Mouse (Mus musculus) cerebellum, postnatal 25 days (tissue): ENCODE measurements around the gene Kif23.

Experiments used
- DNase-seq, 2 experiments: peaks; one replicate each; pipeline ENCODE4 v3.0.0; 2021; ENCODE audit warnings: mixed read lengths in 2 of 2

Gene Kif23

GRCm38 (mm10) chr9:61902445-61902844, 44.1 kb downstream of the Kif23 start:
- DNase-seq = no peak

- no peak for DNase-seq
Observed at GRCm38 (mm10) chr9:61901574-61901973, 45.0 kb downstream of the Kif23 start.

- peak; percentile 92 to 95 for DNase-seq
Observed at GRCm38 (mm10) chr9:61899804-61900203, 46.8 kb downstream of the Kif23 start.

- peak; percentile 83 to 92 for DNase-seq
Observed at GRCm38 (mm10) chr9:61898401-61898800, 48.2 kb downstream of the Kif23 start.

DNA sequence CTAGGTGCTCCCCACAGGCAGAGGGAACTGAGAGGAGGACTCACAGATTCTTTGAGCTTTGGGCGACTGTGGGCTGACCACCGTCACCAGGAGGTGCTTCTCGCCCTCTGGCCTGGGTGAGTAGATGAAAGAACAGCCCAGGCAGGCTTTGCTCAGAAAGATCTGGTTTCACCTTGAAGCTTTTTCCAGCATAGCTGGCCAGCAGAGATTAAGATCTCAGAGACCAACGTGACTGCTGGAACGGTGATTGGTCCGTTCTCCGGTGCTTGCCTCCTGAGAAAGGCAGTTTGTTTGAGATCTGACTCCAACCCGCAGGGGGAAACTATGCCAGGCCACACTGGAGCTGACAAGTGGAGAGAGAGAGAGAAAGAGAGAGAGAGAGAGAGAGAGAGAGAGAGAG, 51.6 kb downstream of the Kif23 start:
- no peak for DNase-seq

DNA sequence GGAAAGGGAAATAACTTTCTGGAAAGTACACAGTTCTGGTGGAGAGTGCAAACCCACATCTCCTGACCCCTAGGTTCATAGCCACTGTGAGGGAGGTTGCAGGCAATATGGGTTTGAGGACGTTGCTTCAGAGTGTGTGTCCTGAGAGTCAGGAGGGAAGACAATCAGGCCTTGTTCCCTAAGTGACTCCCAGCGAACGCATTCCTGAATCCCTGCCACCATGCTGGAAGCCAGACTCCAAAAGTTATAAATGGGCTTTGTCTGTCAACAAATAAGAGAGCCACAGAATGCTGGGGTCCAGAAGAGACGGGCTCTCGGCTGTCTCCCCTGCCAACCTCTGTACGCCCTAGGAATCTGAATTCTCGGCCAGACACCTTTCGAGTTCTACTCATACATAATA, 56.7 kb downstream of the Kif23 start:
- DNase-seq = no peak

GRCm38 (mm10) chr9:61887661-61888379, 58.8 kb downstream of the Kif23 start:
- peak in 1 of 2 experiments; percentile 24 for DNase-seq

DNA sequence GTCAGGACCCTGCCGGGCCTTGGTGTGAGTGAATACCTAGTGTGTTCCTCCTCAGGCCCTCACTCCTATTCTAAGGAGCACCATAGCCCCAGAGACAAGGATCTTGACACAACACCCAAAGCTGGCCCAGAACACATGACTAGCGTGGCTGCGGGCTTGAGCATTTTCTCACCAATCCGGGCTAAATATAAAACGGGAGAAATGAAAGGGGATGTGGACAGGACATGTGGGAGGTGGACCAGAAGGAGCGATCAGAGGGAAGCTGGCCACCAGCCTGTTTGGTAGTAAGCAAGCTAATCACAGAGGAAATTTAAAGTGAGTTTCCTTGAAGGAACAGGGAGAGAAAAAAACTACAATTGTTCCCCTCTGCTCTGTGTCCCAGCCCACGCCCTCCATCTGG, 60.6 kb downstream of the Kif23 start:
- no peak for DNase-seq

DNA sequence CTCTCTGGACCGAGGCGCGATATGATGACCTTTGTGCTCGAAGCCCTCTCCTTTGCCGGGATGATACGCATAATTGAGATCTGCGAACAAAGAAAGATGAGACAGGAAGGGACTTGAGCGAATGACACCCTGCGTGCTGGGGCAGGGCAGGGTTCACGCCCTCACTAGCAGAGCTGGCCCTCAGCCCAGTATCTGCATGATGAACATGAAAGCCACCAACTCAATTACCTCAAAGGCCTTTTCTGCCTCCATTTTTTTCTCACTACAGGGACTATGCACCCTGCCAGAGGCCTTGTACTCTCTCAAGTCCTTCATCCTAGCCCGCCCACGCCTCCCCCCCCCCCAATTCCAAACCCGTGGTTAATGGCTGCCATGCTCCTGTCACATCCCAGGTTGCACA, 61.6 kb downstream of the Kif23 start:
- no peak for DNase-seq

GRCm38 (mm10) chr9:61884375-61884774, 62.2 kb downstream of the Kif23 start:
- DNase-seq = no peak

DNA sequence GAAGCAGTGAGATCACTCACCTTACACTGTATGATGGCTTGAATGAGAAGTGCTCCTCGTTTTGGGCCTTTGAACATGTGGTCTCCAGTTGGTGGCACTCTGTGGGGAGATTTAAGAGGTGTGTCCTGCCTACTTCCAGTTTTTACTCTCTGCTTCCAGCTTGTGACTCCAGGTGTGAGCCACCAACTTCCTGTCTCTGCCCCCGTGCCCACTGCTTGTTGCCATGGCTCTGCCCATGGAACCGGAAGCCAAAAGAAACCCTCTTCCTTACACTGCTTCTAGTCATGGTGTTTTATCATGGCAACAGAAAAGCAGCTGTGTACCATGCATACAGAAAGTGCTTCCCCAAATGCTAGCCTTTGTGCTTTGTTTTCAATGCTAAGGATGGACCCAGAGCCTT, 64.4 kb downstream of the Kif23 start:
- DNase-seq = no peak

DNA sequence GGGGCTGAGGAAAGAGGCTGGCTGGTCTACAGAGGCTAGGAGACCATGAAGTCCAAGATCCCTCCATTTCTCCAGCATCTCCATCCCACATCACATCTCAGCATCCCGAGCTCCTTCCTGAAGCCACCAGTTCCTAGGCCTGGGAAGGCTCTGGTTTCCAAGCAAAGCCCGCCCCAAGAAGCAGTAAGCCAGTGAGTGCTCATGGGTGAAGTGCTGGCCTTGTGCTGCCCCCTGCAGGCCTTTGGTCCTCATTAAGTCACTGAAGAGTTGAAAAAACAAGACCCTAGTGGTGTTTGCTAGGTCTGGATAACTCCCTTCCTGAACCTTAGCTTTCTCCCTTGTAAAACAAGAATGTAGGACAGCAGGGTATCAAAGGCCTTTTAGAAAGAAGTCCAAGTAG, 67.7 kb downstream of the Kif23 start:
- DNase-seq = peak; percentile 68 to 82

DNA sequence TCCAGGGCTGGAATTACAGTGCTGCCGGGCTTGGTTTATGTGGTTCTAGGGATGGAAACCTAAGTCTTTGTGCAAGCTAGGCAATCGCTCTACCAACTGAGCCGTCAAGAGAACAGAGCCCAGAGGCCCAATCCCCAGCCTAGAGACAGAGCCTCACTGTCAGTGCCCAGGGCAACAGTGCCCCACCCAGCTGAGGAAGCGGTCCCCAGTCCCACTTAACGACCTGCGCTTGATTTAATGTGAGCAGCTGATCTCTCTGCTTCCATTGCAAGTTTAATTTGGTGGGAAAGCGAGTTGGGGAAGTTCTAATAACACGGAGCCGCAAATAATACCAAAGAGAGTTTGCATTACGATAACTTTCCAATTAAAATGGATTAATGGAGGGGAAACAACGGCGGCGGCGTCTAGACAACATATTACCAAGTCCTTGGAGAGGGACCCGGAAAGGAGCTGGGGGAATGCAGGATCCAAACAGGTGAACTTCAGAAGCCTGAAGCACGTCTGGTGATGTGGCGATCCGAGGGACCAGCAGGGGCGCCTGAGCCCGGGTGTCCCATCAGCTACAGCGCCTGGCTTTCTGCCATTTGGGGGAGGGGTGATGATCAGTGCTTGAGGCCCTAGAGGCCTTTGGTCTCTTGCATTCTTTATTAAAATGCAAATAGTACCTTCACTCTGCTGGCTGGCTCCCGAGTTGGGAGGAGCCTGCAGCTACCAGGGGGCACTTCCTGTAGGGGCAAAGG, 69.0 kb downstream of the Kif23 start:
- no peak for DNase-seq

DNA sequence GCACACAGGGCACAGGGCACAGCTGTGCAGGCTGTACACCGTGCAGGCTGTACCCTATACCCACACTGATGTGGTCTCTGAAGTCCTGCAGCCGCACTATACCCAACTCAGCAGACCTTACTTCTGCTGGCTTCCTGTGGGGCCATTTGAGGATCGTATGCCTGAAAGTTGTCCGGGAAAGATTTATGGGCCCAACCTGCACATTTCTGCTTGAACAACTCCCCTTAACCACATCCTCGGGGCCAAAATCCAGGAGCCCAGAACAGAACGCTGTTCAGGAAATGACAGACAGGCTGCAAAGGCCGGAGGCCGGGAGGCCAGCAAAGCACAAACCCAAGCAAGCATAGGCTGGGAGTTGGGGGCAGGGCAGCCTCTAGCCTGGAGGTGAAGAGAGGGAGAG, 73.2 kb downstream of the Kif23 start:
- DNase-seq = no peak

DNA sequence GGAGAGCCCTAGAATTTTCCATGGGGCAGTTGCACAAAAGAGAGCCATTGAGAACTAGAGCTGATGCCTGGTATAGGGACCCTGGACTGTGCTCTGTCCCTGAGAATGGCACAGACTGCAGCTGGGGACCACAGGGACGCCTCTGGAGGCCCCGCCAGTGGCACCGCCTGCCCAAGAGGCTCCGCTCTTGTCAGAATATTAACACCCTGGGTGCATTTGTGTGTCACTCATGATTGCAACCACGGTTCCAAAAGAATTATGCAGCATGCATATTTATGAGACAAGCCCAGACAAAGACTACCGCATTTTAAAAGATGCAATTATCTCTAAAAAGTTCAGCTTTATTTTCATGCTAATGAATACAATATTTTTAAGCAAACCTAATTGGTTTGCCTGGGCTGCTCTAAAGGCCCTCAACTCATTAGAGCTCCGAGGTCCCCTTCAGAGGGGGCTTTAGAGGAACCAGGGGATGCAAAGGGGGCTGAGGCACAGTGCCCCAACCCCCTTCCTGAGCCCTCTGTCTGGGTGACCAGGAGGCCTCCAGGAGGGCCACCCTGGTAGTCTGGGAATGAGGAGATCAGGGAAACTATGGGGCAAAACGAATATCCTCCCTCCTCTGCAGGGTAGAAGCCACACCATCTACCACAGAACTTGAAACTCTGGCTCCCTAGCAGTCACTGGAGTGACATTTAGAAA, 74.2 kb downstream of the Kif23 start:
- no peak for DNase-seq

DNA sequence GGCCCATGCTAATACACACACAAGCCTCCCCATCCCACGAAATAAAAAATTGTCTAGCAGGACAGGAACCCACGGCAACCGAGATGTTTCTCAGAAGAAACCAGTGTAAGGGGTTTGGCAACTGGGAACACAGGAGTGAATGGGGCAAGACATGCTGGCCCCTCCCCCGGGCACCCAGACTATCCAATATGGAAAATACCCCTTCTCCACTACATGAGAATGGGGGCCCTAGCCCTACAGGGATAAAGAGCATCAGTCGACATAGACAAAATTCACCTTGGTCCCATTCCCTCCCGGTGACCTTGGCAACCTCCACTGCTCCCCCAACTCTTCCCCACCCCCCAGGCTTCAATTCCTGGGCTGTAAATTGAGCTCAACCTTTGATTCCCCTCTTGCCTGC, 74.7 kb downstream of the Kif23 start:
- no peak for DNase-seq

- DNase-seq = no peak
Observed at GRCm38 (mm10) chr9:61867659-61868058, 78.9 kb downstream of the Kif23 start.
